Mouse (Mus musculus) left cerebral cortex, adult 8-10 months (tissue): ENCODE data around the gene Faap20. TPM values are rescaled to one million over a fixed set of nuclear protein-coding genes. Genes with fewer than 3 reads are reported as not detected.
"Not testable (repeated sequence)": the region's sequence is repeated elsewhere in the genome, so short reads cannot be mapped to it uniquely, and the experiment has no call there.

Experiments used
- DNase-seq, 2 experiments: peaks; one replicate each; pipeline ENCODE4 v3.0.0; 2022; ENCODE audit warnings: low spot score in 2 of 2
- total RNA-seq, 4 experiments: library from RNA; stranded (reverse); gene quantifications; 2 replicates each; pipeline ENCODE4 v1.2.4; 2022

Faap20 gene
- total RNA-seq, 4 experiments from 2014 or later = 32.7 to 37.6 (median 34.4) TPM

GRCm38 (mm10) chr4:155245770-155246492 lies 3.7 kb upstream of the Faap20 start:
- no peak for DNase-seq

GRCm38 (mm10) chr4:155246691-155247105 lies 2.9 kb upstream of the Faap20 start:
- peak; percentile 43 to 85 for DNase-seq

GRCm38 (mm10) chr4:155248054-155248453 lies 1.5 kb upstream of the Faap20 start:
- not testable (repeated sequence) for DNase-seq

- peak; percentile 86 to 98 for DNase-seq
These were observed 350 bp upstream of the Faap20 start for GRCm38 (mm10) chr4:155249257-155249647.

DNA sequence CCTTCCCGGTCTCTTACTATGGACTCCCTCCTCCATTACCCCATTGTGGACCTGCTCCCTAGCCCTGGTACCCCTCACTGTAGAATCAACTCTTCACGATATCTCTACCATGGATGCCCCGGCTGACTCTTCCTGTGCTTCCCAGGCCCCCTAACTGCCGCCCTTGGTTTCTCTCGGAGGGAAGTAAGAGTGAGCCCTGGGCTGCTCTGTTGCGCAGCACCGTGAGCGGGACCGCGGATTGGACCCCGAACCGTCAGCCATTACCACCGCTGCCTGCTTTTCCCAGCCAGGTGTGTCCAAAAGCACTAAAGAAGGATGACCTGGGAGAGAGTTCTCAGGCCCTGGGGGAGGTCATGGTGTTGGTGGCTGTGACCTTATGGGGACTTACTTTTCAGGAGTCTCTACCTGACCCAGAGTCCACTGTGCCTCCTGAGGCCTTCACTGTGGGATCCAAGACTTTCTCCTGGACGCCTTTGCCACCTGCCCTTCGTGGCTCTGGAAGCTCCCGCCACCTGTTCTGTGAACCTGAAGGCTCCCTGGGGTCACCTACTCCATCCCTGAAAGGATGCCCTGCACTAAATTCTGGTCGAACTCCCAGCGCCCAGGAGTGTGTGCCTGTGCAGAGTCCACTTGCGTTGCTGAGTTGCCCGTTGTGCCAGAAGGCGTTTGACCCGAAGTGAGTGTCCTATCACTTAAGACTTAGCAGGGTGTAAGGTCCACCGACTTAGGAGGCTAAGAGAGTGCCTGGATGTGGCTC lies 937 bp downstream of the Faap20 start:
- peak in 1 of 2 experiments; percentile 30 for DNase-seq

GRCm38 (mm10) chr4:155251147-155251546 lies 1.5 kb downstream of the Faap20 start:
- DNase-seq = no peak

DNA sequence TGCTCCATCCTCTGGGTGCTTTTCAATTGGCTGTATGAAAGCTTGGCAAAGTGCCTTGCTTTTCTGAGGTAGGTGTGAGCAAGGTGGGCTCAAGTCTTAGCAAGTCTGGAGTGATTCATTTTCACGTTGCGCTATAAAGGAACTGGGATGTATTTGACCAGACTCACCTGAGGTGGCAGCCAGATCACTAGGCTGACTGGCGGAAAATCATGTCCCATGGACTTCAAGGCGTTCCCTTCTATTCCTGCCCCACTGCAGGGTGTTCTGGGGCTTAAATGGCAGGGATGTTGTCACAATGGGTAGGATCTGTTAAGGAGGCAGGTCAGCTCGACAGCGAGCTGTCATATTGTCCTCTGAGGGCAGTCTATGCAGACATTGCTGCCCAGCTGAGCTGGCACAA lies 2.7 kb downstream of the Faap20 start:
- DNase-seq = no peak

- DNase-seq = no peak
These were observed 15.1 kb downstream of the Faap20 start for GRCm38 (mm10) chr4:155264521-155265321.

DNA sequence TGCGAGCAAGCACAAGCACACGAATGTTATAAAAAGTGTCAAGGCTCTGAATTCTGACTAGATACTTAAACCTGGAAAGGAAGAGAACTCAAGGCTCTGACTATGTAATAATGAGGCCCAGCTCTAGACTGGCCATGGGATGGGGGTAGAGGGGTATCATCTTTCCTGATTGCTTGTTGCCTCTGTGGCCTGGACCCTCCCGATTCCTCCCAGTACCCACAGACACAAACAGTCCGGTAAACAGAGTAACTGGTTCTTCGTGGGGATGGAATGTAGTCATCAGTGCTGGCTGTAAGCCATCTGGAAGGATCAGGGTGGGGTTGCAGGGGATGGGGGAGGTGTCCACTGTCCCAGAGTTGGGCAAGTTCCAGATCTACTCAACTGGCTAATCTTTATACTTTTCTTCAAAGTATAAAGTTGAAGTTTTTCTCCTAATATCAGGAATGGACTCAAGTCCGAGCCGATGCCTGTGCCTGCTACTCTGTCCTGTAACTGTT lies 17.5 kb downstream of the Faap20 start:
- no peak for DNase-seq

GRCm38 (mm10) chr4:155267639-155268175 lies 18.1 kb downstream of the Faap20 start:
- DNase-seq = no peak

DNA sequence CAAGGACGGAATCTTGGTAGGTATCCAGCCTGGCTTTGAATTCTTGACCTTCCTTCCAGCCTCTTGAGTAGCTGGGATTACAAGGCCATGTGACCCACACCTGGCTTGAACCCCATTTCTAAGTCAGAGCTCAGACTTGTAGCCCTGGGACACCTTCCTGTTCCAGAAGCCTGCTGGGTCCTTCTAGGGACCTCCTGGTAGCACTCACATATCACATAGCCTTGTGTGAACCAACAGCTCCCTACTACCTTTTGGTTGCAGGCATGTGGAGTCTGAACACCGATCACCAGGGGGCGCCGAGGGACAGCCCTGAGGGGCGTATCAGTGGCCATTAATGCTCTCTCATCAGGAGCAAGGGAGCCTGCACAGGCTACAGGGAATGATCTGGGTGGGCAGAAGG lies 18.8 kb downstream of the Faap20 start:
- no peak for DNase-seq

- no peak for DNase-seq
These were observed 24.8 kb downstream of the Faap20 start for GRCm38 (mm10) chr4:155274451-155274850.

GRCm38 (mm10) chr4:155274851-155275250 lies 25.2 kb downstream of the Faap20 start:
- no peak for DNase-seq

DNA sequence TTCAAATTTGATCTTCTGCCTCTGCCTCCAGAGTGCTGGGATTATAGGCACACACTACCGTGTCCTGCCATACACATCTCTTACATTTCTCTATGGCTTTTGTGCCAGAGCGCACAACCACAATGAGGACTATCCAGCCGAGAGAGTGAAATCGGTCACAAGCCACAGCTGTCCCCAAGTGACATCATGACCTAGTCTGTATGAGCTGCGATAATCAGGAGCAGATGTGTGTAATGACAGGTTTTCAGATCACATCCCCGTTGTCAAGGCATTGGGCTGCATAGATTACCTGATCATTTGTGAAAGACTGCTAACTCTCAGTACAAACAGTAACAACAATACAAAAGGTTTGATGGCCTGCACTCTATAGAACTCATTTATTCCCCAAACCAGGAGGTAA lies 28.4 kb downstream of the Faap20 start:
- DNase-seq = no peak

DNA sequence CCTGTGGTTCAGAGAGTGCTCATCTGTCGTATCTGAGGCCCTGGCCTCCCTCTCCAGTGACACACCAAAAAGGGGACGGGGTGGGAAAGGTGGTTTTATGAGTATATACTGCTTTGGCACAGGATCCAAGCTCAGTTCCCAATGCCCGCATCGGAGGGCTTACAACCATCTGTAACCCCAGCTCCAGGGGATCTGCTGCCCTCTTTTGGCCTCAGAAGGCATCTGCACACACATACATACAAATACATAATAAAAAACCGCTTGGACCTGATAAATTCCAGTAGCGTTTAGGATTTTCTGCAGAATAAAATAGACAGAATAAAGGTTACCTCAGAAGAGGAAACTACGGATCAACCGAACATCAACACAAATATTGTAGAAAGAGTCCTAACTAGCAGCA lies 29.5 kb downstream of the Faap20 start:
- DNase-seq = no peak

GRCm38 (mm10) chr4:155279926-155280767 lies 30.5 kb downstream of the Faap20 start:
- no peak for DNase-seq

GRCm38 (mm10) chr4:155280768-155281121 lies 31.1 kb downstream of the Faap20 start:
- DNase-seq = no peak

DNA sequence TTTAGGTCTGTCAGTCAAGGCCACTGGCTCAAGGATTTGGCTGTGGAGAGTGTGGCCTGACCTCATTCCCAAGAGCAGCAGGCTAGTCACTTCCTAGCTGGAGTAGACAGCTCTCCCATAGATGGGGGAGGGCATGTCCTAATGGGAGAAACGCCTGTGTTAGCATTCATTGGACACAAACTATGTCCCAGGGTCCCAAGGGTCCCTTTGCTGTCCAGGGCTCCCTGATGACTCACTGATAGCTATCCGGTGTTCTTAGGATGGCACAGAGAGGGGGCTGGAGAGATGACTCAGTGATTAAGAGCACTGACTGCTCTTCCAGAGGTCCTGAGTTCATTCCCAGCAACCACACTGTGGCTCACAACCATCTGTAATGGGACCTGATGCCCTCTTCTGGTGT lies 31.6 kb downstream of the Faap20 start:
- no peak for DNase-seq

DNA sequence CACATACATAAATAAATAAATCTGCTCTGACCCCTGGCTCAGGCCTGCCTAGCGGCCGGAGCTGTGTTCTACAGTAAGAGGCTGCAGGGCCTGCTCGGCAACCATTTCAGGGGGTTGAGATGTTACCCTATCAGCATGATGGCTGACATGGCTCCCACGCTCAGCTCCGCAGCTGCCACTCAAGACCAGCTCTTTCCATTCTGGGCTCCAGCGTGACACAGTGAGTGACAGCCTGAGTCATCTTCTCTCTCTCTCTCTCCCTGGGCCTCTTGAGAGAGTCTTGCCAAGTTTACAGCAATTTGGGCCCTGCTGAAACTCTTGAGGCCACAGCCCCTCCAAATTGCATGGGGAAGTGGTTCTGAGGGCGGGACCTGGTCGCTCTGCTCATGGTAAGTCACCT lies 32.0 kb downstream of the Faap20 start:
- peak in 1 of 2 experiments; percentile 57 for DNase-seq

- DNase-seq = no peak
These were observed 32.6 kb downstream of the Faap20 start for GRCm38 (mm10) chr4:155282231-155282630.
